ENCODE assay signal across 8 mouse cellular contexts in the genomic region with DNA sequence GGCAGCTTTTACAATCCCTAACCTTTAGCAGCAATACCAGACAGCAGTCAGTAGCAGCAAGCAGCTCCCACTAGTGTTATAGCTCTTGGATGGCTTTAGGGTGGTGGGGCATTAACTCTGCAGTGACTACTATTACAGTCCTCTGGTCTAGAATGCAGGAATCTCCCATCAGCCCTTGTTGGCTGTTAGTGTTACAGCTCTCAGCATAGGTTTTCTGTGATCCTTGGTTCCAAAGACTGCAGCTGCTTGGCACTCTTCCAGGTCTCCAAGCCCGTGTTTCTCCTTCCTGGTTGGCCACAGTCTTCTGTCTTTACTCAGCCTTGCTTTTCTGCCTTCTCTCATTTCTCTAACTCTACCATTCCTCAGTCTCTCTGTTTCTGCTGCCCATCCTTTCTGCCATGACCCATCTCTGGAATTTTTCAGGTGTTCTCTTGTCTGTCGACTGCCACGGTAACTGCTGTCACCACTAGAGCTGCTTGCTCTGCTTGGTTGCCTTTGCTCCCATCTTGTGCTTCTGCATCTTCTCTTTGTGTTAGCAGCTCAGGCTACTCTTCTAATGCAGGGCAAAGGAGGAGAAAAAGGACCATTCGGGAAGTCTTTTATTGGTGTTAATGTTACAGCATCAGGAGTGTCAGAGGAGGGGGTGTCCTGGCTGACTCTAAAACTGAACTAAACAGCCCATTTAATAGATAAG. TPM values are rescaled to one million over a fixed set of nuclear protein-coding genes. Genes with fewer than 3 reads are reported as not detected.
DNase-seq lines count a peak whose midpoint lies in the region; ATAC-seq and TF ChIP-seq lines count a peak whose summit lies in the region.
"Had no signal": no experiment of that assay in that cellular context is flagged by ENCODE, and none has a peak within 500 bp of the region (broad histone marks: within the 10 kb centered on the region; RNA-seq: fewer than 3 reads in every experiment).

No protein-coding gene starts in this region.

- H3K9me3 ChIP-seq in forebrain, postnatal 0 days (ENCODE audit: low read length) = no peaks in the 10 kb centered on the region
- H3K9me3 ChIP-seq in hindbrain, embryonic 15.5 days = no peaks in the 10 kb centered on the region
- H3K9me3 ChIP-seq in neural tube, embryonic 13.5 days = no peaks in the 10 kb centered on the region

- no peaks in the 10 kb centered on the region for H3K36me3 ChIP-seq in forebrain, postnatal 0 days (ENCODE audit: insufficient read depth)
- no peaks in the 10 kb centered on the region for H3K36me3 ChIP-seq in hindbrain, embryonic 15.5 days
- no peaks in the 10 kb centered on the region for H3K36me3 ChIP-seq in neural tube, embryonic 13.5 days

- no peak overlapping the region for H3K9ac ChIP-seq in forebrain, postnatal 0 days
- H3K9ac ChIP-seq in hindbrain, embryonic 15.5 days = no peak overlapping the region
- no peak overlapping the region for H3K9ac ChIP-seq in neural tube, embryonic 13.5 days

- WGBS in forebrain, postnatal 0 days = 64% methylated on average over 4 of the region's 4 CpGs
- WGBS in hindbrain, embryonic 15.5 days = 62% methylated on average over 4 of the region's 4 CpGs
- 67% methylated on average over 4 of the region's 4 CpGs for WGBS in neural tube, embryonic 13.5 days

- H3K27me3 ChIP-seq in forebrain, postnatal 0 days (ENCODE audit: insufficient read depth, low read length) = no peaks in the 10 kb centered on the region
- H3K27me3 ChIP-seq in hindbrain, embryonic 15.5 days = no peaks in the 10 kb centered on the region
- no peaks in the 10 kb centered on the region for H3K27me3 ChIP-seq in neural tube, embryonic 13.5 days

- no peak overlapping the region for H3K4me2 ChIP-seq in forebrain, postnatal 0 days (ENCODE audit: low read depth)
- no peak overlapping the region for H3K4me2 ChIP-seq in hindbrain, embryonic 15.5 days
- 0 out of 2 replicates have a peak overlapping the region, but pooled peaks have one; percentile 19 for H3K4me2 ChIP-seq in neural tube, embryonic 13.5 days

- ATAC-seq in forebrain, postnatal 0 days = peak; percentile 36
- peak; percentile 66; the same call in 1 of the 2 replicates for ATAC-seq in hindbrain, embryonic 15.5 days (ENCODE audit: low FRiP score, low read depth)
- peak; percentile 58; the same call in 1 of the 2 replicates for ATAC-seq in neural tube, embryonic 13.5 days (ENCODE audit: low read depth)

- H3K4me3 ChIP-seq in forebrain, postnatal 0 days (ENCODE audit: low read depth, low read length) = no peak overlapping the region
- H3K4me3 ChIP-seq in hindbrain, embryonic 15.5 days = no peak overlapping the region
- H3K4me3 ChIP-seq in neural tube, embryonic 13.5 days = no peak overlapping the region

- H3K4me1 ChIP-seq in forebrain, postnatal 0 days (ENCODE audit: insufficient read depth) = no peaks in the 10 kb centered on the region
- H3K4me1 ChIP-seq in hindbrain, embryonic 15.5 days (replicated peaks) = peaks cover 9% of the 10 kb centered on the region; the same call in 1 of the 2 replicates
- H3K4me1 ChIP-seq in neural tube, embryonic 13.5 days (replicated peaks) = peaks cover 12% of the 10 kb centered on the region; the same call in 1 of the 2 replicates

- H3K27ac ChIP-seq in forebrain, postnatal 0 days (ENCODE audit: low read depth, low read length) = no peak overlapping the region
- H3K27ac ChIP-seq in hindbrain, embryonic 15.5 days (replicated peaks) = peak overlapping the region; percentile 34
- H3K27ac ChIP-seq in neural tube, embryonic 13.5 days (replicated peaks) = peak overlapping the region; percentile 69

- no peak for TF ChIP-seq CTCF in forebrain, postnatal 0 days (IDR thresholded peaks at IDR 0.05; ENCODE audit: low read depth)

- DNase-seq in ovary, postnatal 36 days (ENCODE audit: low spot score) = peak; percentile 25
- DNase-seq in ovary, postnatal 10 days (ENCODE audit: low spot score) = no peak
- DNase-seq in forebrain, postnatal 0 days = peak; percentile 23
- DNase-seq in layer of hippocampus, postnatal 36 days = no peak
- no peak for DNase-seq in embryo, embryonic 9.5 days (ENCODE audit: extremely low spot score)

RNA-seq across cellular contexts. Expression of gene Clec9a, which starts 14.5 kb away (rescaled TPM):
- 0.10 TPM in 1 of 2 replicates, not detected in the other for total RNA-seq in forebrain, postnatal 0 days (2014; rRNA removed)
- polyA plus RNA-seq in forebrain, postnatal 0 days (2015; fragmentation: Nextera tagmentation; extraction: Ambion mirVana) = not detected in 2 replicates
- polyA plus RNA-seq in hindbrain, embryonic 15.5 days (2015; fragmentation: Nextera tagmentation; extraction: Ambion mirVana) = 0.13 and 0.16 TPM in 2 replicates
- 0.25 and 0.26 TPM in 2 replicates for polyA plus RNA-seq in neural tube, embryonic 13.5 days (2015; fragmentation: Nextera tagmentation; extraction: Ambion mirVana)
- not detected for total RNA-seq in layer of hippocampus, postnatal 36 days (2021)

RNA-seq across cellular contexts. Expression of gene Clec1b, which starts 26.1 kb away (rescaled TPM):
- total RNA-seq in forebrain, postnatal 0 days (2014; rRNA removed) = 2.0 TPM in 1 of 2 replicates, not detected in the other
- 0.49 and 0.56 TPM in 2 replicates for polyA plus RNA-seq in forebrain, postnatal 0 days (2015; fragmentation: Nextera tagmentation; extraction: Ambion mirVana)
- 1.0 and 1.2 TPM in 2 replicates for polyA plus RNA-seq in hindbrain, embryonic 15.5 days (2015; fragmentation: Nextera tagmentation; extraction: Ambion mirVana)
- polyA plus RNA-seq in neural tube, embryonic 13.5 days (2015; fragmentation: Nextera tagmentation; extraction: Ambion mirVana) = 2.0 and 3.0 TPM in 2 replicates
- total RNA-seq in layer of hippocampus, postnatal 36 days (2021) = not detected

RNA-seq across cellular contexts. Expression of gene Clec1a, which starts 28.6 kb away (rescaled TPM):
- 1.1 and 1.4 TPM in 2 replicates for total RNA-seq in forebrain, postnatal 0 days (2014; rRNA removed)
- polyA plus RNA-seq in forebrain, postnatal 0 days (2015; fragmentation: Nextera tagmentation; extraction: Ambion mirVana) = 0.74 and 0.97 TPM in 2 replicates
- polyA plus RNA-seq in hindbrain, embryonic 15.5 days (2015; fragmentation: Nextera tagmentation; extraction: Ambion mirVana) = 1.9 and 2.2 TPM in 2 replicates
- 1.4 and 3.0 TPM in 2 replicates for polyA plus RNA-seq in neural tube, embryonic 13.5 days (2015; fragmentation: Nextera tagmentation; extraction: Ambion mirVana)
- 1 to 10 TPM; 3.6 to 4.1 TPM for total RNA-seq in layer of hippocampus, postnatal 36 days (2021)

RNA-seq across cellular contexts. Expression of gene Clec12b, which starts 37.5 kb away (rescaled TPM):
- not detected in 2 replicates for total RNA-seq in forebrain, postnatal 0 days (2014; rRNA removed)
- 0.16 and 0.18 TPM in 2 replicates for polyA plus RNA-seq in forebrain, postnatal 0 days (2015; fragmentation: Nextera tagmentation; extraction: Ambion mirVana)
- 0.26 and 0.71 TPM in 2 replicates for polyA plus RNA-seq in hindbrain, embryonic 15.5 days (2015; fragmentation: Nextera tagmentation; extraction: Ambion mirVana)
- not detected in 2 replicates for polyA plus RNA-seq in neural tube, embryonic 13.5 days (2015; fragmentation: Nextera tagmentation; extraction: Ambion mirVana)
- not detected for total RNA-seq in layer of hippocampus, postnatal 36 days (2021)
- polyA plus RNA-seq: liver, embryonic 16.5 days had no signal

Comparison
In these comparisons a context has a peak if more than half of its experiments do, and no peak if none do; other contexts are left out.
1. DNase-seq: peak in ovary, postnatal 36 days (single experiment) and forebrain, postnatal 0 days (single experiment); none in ovary, postnatal 10 days (single experiment), layer of hippocampus, postnatal 36 days (0 of 2) and embryo, embryonic 9.5 days (single experiment).
2. Peak in every context shown above with its lines, with median percentiles within 50 percentile points of each other: ATAC-seq.